Mouse (Mus musculus) adrenal gland, postnatal 25 days (tissue): ENCODE results near the gene Bak1. TPM values are rescaled to one million over a fixed set of nuclear protein-coding genes. Genes with fewer than 3 reads are reported as not detected.

Experiments
- DNase-seq: peaks from one replicate; pipeline ENCODE4 v3.0.0; 2021; ENCODE audit warnings: mixed read lengths
- long read RNA-seq: library from polyadenylated mRNA; stranded (forward); transcript quantifications from one replicate; pipeline ENCODE4 v2.0.0, GENCODE M21; 2021
- total RNA-seq: library from RNA; stranded (reverse); gene quantifications from 2 replicates; pipeline ENCODE4 v1.2.3, GENCODE M21; 2021

Bak1 gene
- total RNA-seq, result 35.7 and 43.8 TPM in 2 replicates
- long read RNA-seq, partial matches to known transcripts, result 0 of 7 reads
- long read RNA-seq, other reads (novel, unspliced or antisense), result 7 of 7 reads

- no peak for DNase-seq
Measured at GRCm38 (mm10) chr17:27028909-27029308, at the start of gene Bak1. Gene Bak1 (minus strand): TSS chr17:27029009.

DNA sequence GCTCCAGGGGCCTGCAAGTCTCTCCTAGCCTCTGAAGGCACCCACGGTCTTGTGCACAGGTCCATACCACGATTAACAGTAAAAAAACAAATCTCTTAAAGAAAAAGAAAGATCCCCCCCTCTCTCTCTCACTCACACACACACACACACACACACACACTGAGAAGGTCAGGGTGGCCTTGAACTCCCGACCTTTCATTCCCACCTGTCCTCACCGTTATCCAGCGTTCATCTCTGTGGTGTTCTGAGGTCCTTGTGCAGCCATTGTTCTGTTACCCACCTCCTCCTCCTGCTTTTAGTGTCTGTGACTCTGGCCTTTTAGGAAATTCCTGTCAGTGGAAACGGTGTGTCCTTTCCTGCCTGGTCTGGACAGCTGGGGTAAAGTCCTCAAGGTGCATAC is 49.7 kb upstream of the Bak1 start:
- DNase-seq, result no peak

DNA sequence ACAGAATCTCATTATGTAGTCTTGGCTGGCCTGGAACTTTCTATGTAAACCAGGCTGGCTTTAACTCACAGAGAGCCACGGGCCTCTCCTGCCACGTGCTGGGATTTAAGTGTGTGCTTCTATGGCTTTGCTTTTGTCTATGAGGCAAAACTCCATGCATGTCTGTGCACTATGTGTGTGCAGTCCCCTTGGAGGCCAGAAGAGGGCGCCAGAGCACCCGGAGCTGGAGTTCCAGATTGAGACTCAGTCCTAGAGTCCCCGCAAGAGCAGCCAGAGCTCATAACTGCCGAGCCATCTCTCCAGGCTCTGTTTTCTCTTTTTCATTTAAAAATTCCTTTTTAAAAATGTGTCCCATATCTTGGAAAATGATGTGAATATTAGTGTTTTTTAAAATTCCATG is 49.1 kb upstream of the Bak1 start:
- DNase-seq, result no peak

DNA sequence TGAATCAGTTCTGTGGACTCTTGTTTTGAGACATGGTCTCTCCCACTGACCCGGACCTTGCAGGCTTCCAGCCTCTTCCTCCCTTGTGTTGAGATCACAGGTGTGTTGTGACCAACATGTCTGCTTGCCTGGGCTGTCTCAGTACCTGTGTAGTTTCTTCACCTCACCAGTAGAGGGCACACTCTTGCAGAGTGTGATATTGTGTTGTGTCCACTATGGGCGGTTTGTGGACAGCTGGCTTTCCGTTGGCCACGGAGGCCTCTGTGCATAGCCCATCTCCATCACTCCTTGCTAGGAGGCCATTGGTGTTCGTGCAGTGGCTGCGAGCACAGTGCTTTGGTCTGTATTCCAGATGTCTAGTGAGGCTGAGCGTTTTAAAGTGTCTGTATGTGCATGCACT is 48.3 kb upstream of the Bak1 start:
- no peak for DNase-seq

GRCm38 (mm10) chr17:27074849-27075745 is 46.3 kb upstream of the Bak1 start:
- DNase-seq, result no peak

- DNase-seq, result no peak
Measured at GRCm38 (mm10) chr17:27074236-27074635, 45.4 kb upstream of the Bak1 start.

DNA sequence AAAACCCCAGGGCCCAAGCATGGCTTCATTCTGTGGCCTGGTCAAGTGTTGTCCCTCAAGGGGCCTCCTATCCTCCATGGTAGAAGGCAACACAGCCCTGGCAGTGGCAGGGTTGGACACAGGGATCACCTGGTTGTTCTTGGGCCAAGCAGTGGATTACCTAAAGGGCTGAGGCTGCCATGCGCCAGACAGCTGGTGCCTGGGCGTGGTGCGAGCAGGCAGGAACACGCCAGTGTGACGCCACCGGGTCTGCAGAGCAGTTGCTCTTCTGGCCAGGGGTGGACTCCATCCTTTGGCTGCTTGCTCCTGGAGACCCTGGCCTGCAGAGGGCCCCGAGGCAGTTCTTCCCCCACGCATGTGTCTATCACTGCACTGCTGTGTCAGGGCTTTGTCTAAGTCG is 45.0 kb upstream of the Bak1 start:
- DNase-seq, result no peak

DNA sequence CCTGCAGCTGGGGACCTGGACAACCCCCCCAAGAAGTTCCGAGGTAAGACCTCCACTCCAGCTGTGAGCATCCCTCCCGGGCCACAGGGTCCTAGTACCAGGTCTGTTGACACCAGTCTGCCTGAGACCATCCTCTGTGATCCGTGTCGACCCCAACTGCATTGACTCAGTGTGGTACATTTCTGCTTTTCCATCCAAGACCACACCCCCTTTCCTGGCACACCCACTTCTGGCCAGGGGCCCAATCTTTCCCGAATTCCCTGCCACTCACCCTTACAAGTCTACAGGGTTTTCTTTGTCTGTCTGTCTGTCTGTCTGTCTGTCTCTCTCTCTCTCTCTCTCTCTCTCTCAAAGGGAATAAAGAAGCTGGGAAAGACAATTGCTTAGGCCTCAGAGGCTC is 44.3 kb upstream of the Bak1 start:
- DNase-seq, result no peak

GRCm38 (mm10) chr17:27072363-27072762 is 43.6 kb upstream of the Bak1 start:
- no peak for DNase-seq

DNA sequence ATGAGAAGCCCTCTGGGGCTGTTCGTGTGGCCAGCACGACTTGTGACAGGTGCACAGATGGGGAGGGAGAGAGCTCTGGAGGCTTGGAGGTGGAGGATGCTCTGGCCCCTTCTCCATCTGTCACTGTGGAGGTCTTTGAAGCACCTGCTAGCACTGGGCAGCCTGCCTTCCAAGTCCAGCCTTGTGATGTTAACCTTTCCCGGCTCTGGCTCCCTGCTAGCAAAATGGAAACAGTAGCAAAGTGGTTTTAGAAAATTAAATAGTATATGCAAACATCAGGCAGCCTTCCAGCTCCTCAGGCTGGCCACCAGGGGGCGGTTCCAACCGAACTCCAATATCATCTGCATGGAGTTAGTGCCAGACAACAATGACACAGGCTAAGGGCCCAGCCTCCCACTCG is 42.8 kb upstream of the Bak1 start:
- DNase-seq, result peak; percentile 63

DNA sequence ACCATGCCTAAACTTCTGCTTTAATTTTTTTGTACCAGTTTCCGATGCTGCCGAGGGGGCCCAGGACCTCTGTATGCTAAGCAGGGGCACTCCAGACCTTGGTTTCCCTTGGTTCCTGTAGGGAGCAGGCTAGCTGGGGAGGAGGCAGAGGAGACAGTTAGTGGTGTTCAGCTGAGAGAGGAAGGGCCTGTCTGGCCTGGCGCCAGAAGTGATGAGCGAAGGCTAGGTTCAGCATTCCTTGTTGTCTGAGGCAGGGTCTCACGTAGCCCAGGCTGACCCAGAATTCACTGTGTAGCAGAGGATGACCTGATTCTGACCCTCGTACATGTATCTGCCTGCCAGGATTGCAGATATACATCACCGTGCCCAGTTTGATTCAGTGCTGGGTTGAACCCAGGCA is 42.1 kb upstream of the Bak1 start:
- DNase-seq, result no peak

- no peak for DNase-seq
Measured at GRCm38 (mm10) chr17:27069071-27069470, 40.3 kb upstream of the Bak1 start.

DNA sequence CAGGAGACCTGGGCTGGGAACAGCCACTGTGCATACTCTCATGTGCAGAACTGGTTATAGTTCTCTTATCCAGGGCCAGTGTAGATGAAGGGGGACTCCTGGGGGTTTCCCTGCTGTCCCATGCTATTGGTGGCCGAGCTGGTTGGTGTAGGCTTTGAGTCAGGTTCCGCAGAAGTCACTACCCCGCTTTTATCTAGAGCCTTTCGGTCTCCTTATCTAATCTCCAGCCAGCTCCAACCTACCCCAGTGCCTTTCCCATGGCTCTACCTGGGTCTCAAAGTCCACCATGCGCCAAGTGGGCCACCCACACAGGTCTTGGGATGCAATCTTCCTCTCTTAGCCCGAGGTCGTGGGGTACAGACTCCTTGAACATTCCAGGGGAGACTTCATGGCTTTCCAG is 37.3 kb upstream of the Bak1 start:
- no peak for DNase-seq

DNA sequence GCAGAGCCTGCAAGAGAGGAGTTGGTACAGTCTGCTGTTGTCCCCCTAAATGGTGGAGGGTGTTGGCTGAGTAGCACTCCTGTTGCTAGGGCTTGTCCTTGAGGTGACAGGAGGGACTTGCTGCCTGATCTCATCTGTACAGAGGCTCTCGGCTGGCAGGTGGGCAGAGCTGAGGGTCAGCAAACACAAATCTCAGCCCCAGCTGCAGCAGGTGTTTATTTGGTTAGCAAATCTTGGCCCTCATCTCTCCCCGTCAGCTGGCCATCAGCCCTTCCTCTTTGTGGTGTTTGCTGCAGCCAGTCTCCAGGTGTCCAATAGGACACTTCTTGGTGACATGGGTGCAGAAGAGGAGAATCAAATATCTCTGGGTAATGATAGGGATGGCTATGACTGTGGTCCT is 35.4 kb upstream of the Bak1 start:
- no peak for DNase-seq

DNA sequence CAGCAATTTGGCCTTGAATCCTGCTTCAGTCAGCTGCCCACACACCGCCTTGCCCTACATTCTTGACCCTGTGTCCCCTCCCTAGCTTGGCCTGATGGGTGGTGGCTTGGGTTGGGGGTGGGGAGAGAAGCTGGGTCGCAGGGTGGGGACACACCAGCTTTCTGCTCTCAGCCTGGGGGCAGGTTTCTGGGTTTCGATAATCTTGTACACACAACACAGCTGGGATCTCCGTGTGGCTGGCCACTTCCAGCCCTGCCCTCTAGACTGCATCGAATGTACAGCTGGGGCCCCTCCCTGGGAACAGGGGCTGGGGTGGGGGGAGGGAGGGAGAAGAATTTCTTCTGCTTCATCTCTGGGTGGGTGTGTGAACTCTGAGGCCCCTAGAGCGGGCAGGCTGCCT is 34.9 kb upstream of the Bak1 start:
- DNase-seq, result no peak

DNA sequence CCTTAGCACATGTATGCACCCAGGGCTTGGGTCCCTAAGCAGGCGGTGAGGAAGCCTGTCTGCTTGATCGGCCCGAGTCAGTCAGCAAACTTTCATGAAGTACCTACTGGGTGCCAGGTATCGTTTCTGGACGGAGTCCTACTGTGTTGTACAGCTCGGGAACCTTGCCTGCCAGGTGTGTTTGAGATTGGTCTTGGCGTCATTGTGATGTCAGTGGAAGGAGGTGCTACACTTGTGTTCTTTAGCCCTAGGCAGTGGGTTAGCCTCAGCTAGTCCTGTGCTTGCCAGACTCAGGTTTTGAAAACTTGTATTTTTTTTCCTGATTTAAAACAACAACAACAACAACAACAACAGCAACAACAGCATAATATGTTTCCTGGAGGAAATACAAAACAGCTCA is 33.9 kb upstream of the Bak1 start:
- no peak for DNase-seq

GRCm38 (mm10) chr17:27061727-27062126 is 32.9 kb upstream of the Bak1 start:
- DNase-seq, result no peak

GRCm38 (mm10) chr17:27060698-27061097 is 31.9 kb upstream of the Bak1 start:
- DNase-seq, result no peak

DNA sequence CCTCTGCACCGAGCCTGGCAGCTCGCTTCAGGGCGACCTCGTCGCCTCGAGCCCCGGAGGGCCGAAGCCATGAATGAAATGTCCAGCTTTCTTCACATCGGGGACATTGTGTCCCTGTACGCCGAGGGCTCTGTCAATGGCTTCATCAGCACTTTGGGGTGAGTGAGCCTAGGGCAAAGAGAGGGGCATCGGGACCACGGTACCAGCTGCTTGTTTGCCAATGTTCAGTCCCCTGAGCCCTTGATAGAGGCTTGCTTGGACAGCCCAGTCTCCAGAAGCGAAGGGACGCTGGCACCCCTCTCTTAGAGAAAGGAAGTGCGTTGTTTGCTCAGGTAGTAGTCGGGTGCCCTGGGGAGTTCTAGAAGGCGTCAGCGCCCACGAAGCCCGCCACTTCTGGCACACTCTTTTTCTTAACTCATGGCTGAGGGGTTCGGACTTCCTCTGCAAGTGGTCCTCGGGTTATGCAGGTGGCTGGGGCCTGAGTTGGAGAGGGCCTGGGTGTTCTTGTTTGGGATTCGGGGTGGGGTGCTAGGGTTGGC is 28.8 kb upstream of the Bak1 start:
- DNase-seq, result no peak

DNA sequence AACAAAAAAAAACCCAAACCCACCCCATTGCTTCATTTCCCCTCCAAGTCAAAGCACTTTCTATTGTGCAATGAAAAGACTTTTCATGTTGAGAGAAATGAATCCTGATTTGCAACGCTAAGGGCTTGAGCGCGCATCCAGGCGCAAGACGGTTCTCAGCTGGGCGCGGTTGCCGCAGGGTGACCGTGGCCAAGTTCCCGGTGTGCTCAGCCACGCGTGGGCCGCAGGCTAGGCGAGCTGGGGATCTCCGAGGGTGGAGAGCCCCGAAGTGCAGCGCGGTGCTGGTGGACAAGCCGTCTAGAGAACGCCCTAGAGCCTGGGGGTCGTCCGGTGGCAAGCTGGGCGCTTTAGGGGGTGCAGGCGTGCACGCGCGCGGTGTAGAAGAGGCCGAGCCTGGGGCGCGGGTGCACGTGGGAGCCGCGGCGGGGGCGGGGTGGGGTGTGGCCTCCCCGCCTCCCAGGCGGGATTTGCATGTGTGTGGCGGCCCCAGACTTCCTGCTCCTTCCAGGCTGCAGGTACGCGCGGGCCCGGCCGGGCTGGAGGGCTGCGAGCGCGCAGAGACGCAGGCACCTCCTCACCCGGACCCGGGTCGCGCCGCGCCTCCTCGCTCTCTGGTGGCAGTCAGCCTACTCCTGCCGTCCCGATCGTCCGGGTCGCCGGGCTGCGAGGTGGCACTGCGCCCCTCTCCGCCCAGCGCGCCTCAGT is 28.2 kb upstream of the Bak1 start, which contains the start of gene Itpr3:
Itpr3 (plus strand) TSS at position 493 of the 705 bp plus-strand sequence.
- peak; percentile 83 for DNase-seq

GRCm38 (mm10) chr17:27056170-27056569 is 27.4 kb upstream of the Bak1 start:
- peak; percentile 54 for DNase-seq

- DNase-seq, result peak; percentile 66
Measured at GRCm38 (mm10) chr17:27051514-27051913, 22.7 kb upstream of the Bak1 start.

DNA sequence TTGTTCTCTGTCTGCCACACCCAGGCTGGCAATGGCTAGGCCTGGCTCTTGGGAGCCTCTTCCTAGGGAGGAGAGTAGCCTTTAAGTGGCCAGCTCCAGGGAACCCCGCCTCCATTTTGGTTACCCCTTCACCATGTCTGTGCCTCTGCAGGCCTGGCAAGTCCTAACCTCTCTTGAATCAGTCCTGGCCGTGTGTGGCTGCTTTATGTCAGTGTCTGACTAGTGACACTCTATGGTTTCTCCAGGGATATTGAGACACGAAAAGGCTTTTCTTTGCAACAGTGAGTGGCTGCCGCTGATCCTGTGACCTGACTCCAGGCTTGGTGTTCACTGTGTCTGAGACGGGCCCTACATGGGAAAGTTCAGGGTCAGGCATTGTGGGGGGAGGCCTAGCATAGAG is 22.0 kb upstream of the Bak1 start:
- no peak for DNase-seq
